Mouse (Mus musculus) bone marrow, adult 2 months (tissue): ENCODE measurements around the gene Nppc.

Source experiments
- CTCF ChIP-seq: fragments of 200-500 bp; IDR thresholded peaks from 2 replicates; pipeline ENCODE4 v1.5.1; 2011; ENCODE audit warnings: low read length, control low read depth; ENCODE audit not compliant: control insufficient read depth, insufficient read depth
- POLR2A ChIP-seq: fragments of 200-500 bp; IDR thresholded peaks from 2 replicates; pipeline ENCODE4 v1.6.1; 2011; ENCODE audit warnings: low read depth, mild to moderate bottlenecking, control low read depth, low read length, borderline replicate concordance; ENCODE audit not compliant: control insufficient read depth

DNA sequence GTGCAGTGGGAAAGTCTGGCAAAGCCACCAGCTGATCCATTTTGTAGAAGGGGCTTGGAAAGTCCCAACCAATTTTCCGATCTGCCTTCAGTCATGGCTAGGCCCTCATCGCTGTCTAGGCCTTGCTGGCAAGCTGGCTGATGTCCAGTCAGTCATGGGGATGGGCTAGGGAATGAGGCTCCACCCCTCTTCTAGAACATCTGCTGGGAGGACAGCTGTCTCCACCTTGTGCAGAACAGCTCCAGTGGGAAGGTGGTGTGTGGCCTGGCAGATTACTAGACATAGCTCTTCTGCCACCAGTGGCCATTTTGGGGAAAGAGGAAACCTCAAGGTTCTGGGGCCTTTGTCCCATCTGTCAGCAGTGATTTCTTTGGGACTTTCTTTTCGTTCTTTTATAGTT lies 7.3 kb upstream of the Nppc start:
- no peak for TF ChIP-seq CTCF
- TF ChIP-seq POLR2A, result no peak
